Mouse (Mus musculus): ENCODE data around the gene Cyp4f39.

- TF ChIP-seq CTCF (conservative IDR thresholded peaks at IDR 0.05; ENCODE audit: low read length) (no peak), NANOG (IDR thresholded peaks at IDR 0.05; ENCODE audit: borderline replicate concordance, low read length) (no peak), POU5F1 (IDR thresholded peaks at IDR 0.05; ENCODE audit: borderline replicate concordance, low read length) (no peak)
Observed at GRCm38 (mm10) chr17:32454188-32454587, 1.7 kb downstream of the Cyp4f39 start.
